Mouse (Mus musculus): ENCODE data around the gene Hmgb1. TPM values are rescaled to one million over a fixed set of nuclear protein-coding genes. Genes with fewer than 3 reads are reported as not detected.

The Hmgb1 gene
- polyA plus RNA-seq, 1 experiment from 2014 or later = 2,416 TPM

GRCm38 (mm10) chr5:149215540-149215939 lies 31.3 kb upstream of the Hmgb1 start:
- Histone ChIP-seq H3K36me3 (ENCODE audit: control insufficient read depth, insufficient read depth, low read length) (peaks cover 17% of the 10 kb centered on the region; the same call in 1 of the 2 replicates), H3K9me3 (ENCODE audit: control insufficient read depth, low read length) (no peaks in the 10 kb centered on the region), H3K4me2 (ENCODE audit: low read depth, severe bottlenecking) (no peak overlapping the region), H3K27me3 (ENCODE audit: control insufficient read depth, insufficient read depth, low read length) (no peaks in the 10 kb centered on the region), H3K27ac (replicated peaks; ENCODE audit: low read depth, low read length) (no peak overlapping the region), H3K4me3 (ENCODE audit: low read depth, low read length) (no peak overlapping the region), H3K9ac (ENCODE audit: low read length) (no peak overlapping the region), H3K4me1 (ENCODE audit: control insufficient read depth, insufficient read depth, low read length) (no peaks in the 10 kb centered on the region)
- ATAC-seq (ENCODE audit: insufficient number of reproducible peaks, low FRiP score, low TSS enrichment, low read depth) (no peak), DNase-seq (ENCODE audit: low spot score) (no peak)
- 99% methylated on average over 7 of the region's 7 CpGs for WGBS

DNA sequence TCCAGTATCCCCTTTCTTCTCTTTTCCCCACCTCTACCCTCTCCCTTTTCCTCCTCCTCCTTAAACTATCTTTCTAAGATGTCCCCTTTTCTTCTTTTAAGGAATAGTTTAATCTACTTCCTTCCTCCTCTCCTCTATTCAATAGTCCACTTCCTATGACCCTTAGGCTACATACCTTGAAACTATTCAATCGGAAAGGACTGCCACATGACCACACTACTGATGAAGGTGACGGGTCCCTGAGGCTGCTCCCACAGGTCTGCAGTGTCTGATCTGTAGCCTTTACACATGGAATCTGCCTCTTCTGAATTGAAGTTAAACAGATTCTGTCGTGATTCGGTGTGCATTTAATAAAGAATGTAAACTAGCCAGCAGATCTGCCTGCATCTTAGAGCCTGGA lies 28.5 kb upstream of the Hmgb1 start:
- WGBS = 92% methylated on average over 4 of the region's 4 CpGs
- H3K9me3 ChIP-seq (ENCODE audit: control insufficient read depth, low read length) = no peaks in the 10 kb centered on the region
- no peaks in the 10 kb centered on the region for H3K4me1 ChIP-seq (ENCODE audit: control insufficient read depth, insufficient read depth, low read length)
- no peak overlapping the region for H3K4me3 ChIP-seq (ENCODE audit: low read depth, low read length)
- H3K27ac ChIP-seq (replicated peaks; ENCODE audit: low read depth, low read length) = no peak overlapping the region
- H3K9ac ChIP-seq (ENCODE audit: low read length) = no peak overlapping the region
- H3K27me3 ChIP-seq (ENCODE audit: control insufficient read depth, insufficient read depth, low read length) = no peaks in the 10 kb centered on the region
- peaks cover 23% of the 10 kb centered on the region; the same call in 1 of the 2 replicates for H3K36me3 ChIP-seq (ENCODE audit: control insufficient read depth, insufficient read depth, low read length)
- ATAC-seq (ENCODE audit: insufficient number of reproducible peaks, low FRiP score, low TSS enrichment, low read depth) (no peak), DNase-seq (ENCODE audit: low spot score) (no peak)
- no peak overlapping the region for H3K4me2 ChIP-seq (ENCODE audit: low read depth, severe bottlenecking)

DNA sequence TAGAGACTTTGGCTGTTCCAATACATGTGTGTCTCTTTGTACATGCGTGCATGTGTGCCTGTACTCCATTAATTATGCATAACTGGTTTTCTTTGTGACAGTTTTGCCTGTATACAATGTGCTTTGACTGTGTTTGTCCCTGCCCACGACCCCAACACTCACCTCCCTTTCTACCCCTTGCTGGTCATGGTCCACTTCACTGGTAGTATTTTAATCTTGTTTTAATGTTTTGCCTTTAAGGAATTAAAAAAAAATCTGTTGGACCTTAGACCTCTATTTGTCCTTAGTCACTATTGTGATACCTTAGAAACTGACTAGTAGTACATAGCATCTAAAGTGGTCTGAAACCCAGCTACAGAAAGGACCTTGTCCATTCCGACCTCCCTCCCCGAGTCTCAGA lies 26.8 kb upstream of the Hmgb1 start:
- WGBS = 95% methylated on average over 4 of the region's 4 CpGs
- H3K36me3 ChIP-seq (ENCODE audit: control insufficient read depth, insufficient read depth, low read length) = peaks cover 23% of the 10 kb centered on the region; the same call in 1 of the 2 replicates
- ATAC-seq (ENCODE audit: insufficient number of reproducible peaks, low FRiP score, low TSS enrichment, low read depth) = no peak

GRCm38 (mm10) chr5:149209328-149209727 lies 25.0 kb upstream of the Hmgb1 start:
- H3K9ac ChIP-seq (ENCODE audit: low read length) = no peak overlapping the region
- H3K36me3 ChIP-seq (ENCODE audit: control insufficient read depth, insufficient read depth, low read length) = peaks cover 36% of the 10 kb centered on the region
- H3K4me3 ChIP-seq (ENCODE audit: low read depth, low read length) = no peak overlapping the region
- WGBS = 85% methylated on average over 8 of the region's 8 CpGs
- H3K4me2 ChIP-seq (ENCODE audit: low read depth, severe bottlenecking) = no peak overlapping the region
- DNase-seq (ENCODE audit: low spot score) = no peak
- ATAC-seq (ENCODE audit: insufficient number of reproducible peaks, low FRiP score, low TSS enrichment, low read depth) = no peak
- no peaks in the 10 kb centered on the region for H3K4me1 ChIP-seq (ENCODE audit: control insufficient read depth, insufficient read depth, low read length)
- no peaks in the 10 kb centered on the region for H3K9me3 ChIP-seq (ENCODE audit: control insufficient read depth, low read length)
- no peaks in the 10 kb centered on the region for H3K27me3 ChIP-seq (ENCODE audit: control insufficient read depth, insufficient read depth, low read length)
- H3K27ac ChIP-seq (replicated peaks; ENCODE audit: low read depth, low read length) = no peak overlapping the region

More for the DNA sequence above, 26.8 kb upstream of the Hmgb1 start:
- no peaks in the 10 kb centered on the region for H3K4me1 ChIP-seq (ENCODE audit: control insufficient read depth, insufficient read depth, low read length)
- no peak overlapping the region for H3K4me3 ChIP-seq (ENCODE audit: low read depth, low read length)
- no peak for DNase-seq (ENCODE audit: low spot score)
- H3K9ac ChIP-seq (ENCODE audit: low read length) = no peak overlapping the region
- no peaks in the 10 kb centered on the region for H3K9me3 ChIP-seq (ENCODE audit: control insufficient read depth, low read length)
- no peak overlapping the region for H3K27ac ChIP-seq (replicated peaks; ENCODE audit: low read depth, low read length)
- no peak overlapping the region for H3K4me2 ChIP-seq (ENCODE audit: low read depth, severe bottlenecking)
- H3K27me3 ChIP-seq (ENCODE audit: control insufficient read depth, insufficient read depth, low read length) = no peaks in the 10 kb centered on the region

- no peak for DNase-seq (ENCODE audit: low spot score)
- Histone ChIP-seq H3K4me3 (ENCODE audit: low read depth, low read length) (no peak overlapping the region), H3K9ac (ENCODE audit: low read length) (no peak overlapping the region), H3K4me2 (ENCODE audit: low read depth, severe bottlenecking) (no peak overlapping the region), H3K9me3 (ENCODE audit: control insufficient read depth, low read length) (no peaks in the 10 kb centered on the region), H3K27me3 (ENCODE audit: control insufficient read depth, insufficient read depth, low read length) (no peaks in the 10 kb centered on the region), H3K27ac (replicated peaks; ENCODE audit: low read depth, low read length) (no peak overlapping the region), H3K36me3 (ENCODE audit: control insufficient read depth, insufficient read depth, low read length) (peaks cover 36% of the 10 kb centered on the region), H3K4me1 (ENCODE audit: control insufficient read depth, insufficient read depth, low read length) (no peaks in the 10 kb centered on the region)
- 93% methylated on average over 7 of the region's 7 CpGs for WGBS
- no peak for ATAC-seq (ENCODE audit: insufficient number of reproducible peaks, low FRiP score, low TSS enrichment, low read depth)
Measured at GRCm38 (mm10) chr5:149208776-149209175, 24.5 kb upstream of the Hmgb1 start.

GRCm38 (mm10) chr5:149207661-149208060 lies 23.4 kb upstream of the Hmgb1 start:
- Histone ChIP-seq H3K4me3 (ENCODE audit: low read depth, low read length) (no peak overlapping the region), H3K27me3 (ENCODE audit: control insufficient read depth, insufficient read depth, low read length) (no peaks in the 10 kb centered on the region), H3K36me3 (ENCODE audit: control insufficient read depth, insufficient read depth, low read length) (peaks cover 37% of the 10 kb centered on the region), H3K9me3 (ENCODE audit: control insufficient read depth, low read length) (no peaks in the 10 kb centered on the region), H3K27ac (replicated peaks; ENCODE audit: low read depth, low read length) (no peak overlapping the region), H3K4me2 (ENCODE audit: low read depth, severe bottlenecking) (no peak overlapping the region), H3K9ac (ENCODE audit: low read length) (no peak overlapping the region), H3K4me1 (ENCODE audit: control insufficient read depth, insufficient read depth, low read length) (no peaks in the 10 kb centered on the region)
- ATAC-seq (ENCODE audit: insufficient number of reproducible peaks, low FRiP score, low TSS enrichment, low read depth) = no peak
- whole genome bisulfite sequencing = 91% methylated on average over 6 of the region's 6 CpGs
- no peak for DNase-seq (ENCODE audit: low spot score)

DNA sequence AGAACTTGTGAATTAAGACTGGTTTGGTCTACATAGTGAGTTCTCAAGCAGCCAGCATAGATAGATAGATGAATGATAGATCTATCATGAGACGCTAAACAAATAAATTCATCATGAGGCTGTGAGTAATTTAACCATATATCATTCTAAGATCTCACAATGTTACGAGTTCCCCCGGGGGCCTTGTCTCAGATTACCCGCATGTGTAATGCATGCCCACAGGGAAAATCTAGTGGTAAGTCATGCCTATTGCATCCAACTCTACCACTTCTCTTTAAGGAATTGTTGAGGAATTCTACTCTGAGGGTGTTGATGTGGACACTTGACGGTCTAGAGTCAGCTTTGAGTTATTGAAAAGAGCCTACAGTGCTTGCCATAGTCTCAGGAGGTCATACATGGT lies 22.0 kb upstream of the Hmgb1 start:
- no peak overlapping the region for H3K27ac ChIP-seq (replicated peaks; ENCODE audit: low read depth, low read length)
- H3K9me3 ChIP-seq (ENCODE audit: control insufficient read depth, low read length) = no peaks in the 10 kb centered on the region
- 88% methylated on average over 5 of the region's 5 CpGs for WGBS
- H3K27me3 ChIP-seq (ENCODE audit: control insufficient read depth, insufficient read depth, low read length) = no peaks in the 10 kb centered on the region
- ATAC-seq (ENCODE audit: insufficient number of reproducible peaks, low FRiP score, low TSS enrichment, low read depth) (no peak), DNase-seq (ENCODE audit: low spot score) (no peak)
- H3K4me2 ChIP-seq (ENCODE audit: low read depth, severe bottlenecking) = no peak overlapping the region
- no peak overlapping the region for H3K9ac ChIP-seq (ENCODE audit: low read length)
- no peaks in the 10 kb centered on the region for H3K4me1 ChIP-seq (ENCODE audit: control insufficient read depth, insufficient read depth, low read length)
- H3K4me3 ChIP-seq (ENCODE audit: low read depth, low read length) = no peak overlapping the region
- peaks cover 38% of the 10 kb centered on the region for H3K36me3 ChIP-seq (ENCODE audit: control insufficient read depth, insufficient read depth, low read length)

DNA sequence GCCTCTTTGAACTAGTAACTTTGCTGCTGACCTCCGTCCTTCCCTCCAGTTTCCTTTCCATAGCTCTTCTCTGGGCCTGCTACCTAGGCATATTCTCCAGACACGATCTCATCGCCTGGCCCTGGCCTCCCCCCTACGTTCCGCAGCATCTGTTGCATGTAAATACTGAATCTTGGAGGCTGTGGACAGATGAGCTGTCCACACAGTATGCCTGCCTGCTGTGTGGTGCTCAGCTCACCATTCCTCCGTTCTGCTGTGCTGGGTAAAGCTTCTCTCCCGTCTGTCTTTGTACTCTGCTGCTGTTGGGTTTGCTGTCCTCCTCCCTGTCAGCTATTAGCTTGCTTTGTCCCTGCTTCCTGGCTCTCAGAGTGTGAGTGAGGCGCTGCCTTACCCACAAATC lies 21.0 kb upstream of the Hmgb1 start:
- no peaks in the 10 kb centered on the region for H3K27me3 ChIP-seq (ENCODE audit: control insufficient read depth, insufficient read depth, low read length)
- no peaks in the 10 kb centered on the region for H3K9me3 ChIP-seq (ENCODE audit: control insufficient read depth, low read length)
- WGBS = 84% methylated on average over 8 of the region's 8 CpGs
- no peak overlapping the region for H3K4me3 ChIP-seq (ENCODE audit: low read depth, low read length)
- H3K27ac ChIP-seq (replicated peaks; ENCODE audit: low read depth, low read length) = no peak overlapping the region
- H3K4me1 ChIP-seq (ENCODE audit: control insufficient read depth, insufficient read depth, low read length) = no peaks in the 10 kb centered on the region
- no peak overlapping the region for H3K9ac ChIP-seq (ENCODE audit: low read length)
- no peak for DNase-seq (ENCODE audit: low spot score)
- H3K4me2 ChIP-seq (ENCODE audit: low read depth, severe bottlenecking) = no peak overlapping the region
- ATAC-seq (ENCODE audit: insufficient number of reproducible peaks, low FRiP score, low TSS enrichment, low read depth) = no peak
- H3K36me3 ChIP-seq (ENCODE audit: control insufficient read depth, insufficient read depth, low read length) = peaks cover 35% of the 10 kb centered on the region

DNA sequence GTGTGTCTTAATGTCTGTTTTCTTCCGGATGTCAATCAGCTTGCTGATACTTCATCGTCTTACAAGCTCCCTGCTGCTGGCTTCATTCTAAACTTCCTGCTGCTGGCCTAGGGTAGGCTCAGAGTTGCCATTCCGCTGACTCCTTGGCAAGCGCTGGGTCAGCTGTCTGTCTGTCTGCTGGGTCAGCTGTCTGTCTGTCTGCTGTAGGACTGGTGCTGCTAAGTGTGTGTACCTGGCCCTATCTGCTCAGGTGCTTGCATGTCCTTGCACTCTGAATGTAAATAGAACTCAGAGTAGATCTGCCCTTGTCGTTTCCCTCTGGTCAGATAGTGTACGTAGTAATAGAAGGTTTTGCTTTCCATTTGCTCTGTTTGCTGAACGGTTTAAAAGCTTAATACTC lies 20.5 kb upstream of the Hmgb1 start:
- no peak for DNase-seq (ENCODE audit: low spot score)
- H3K4me1 ChIP-seq (ENCODE audit: control insufficient read depth, insufficient read depth, low read length) = no peaks in the 10 kb centered on the region
- no peak overlapping the region for H3K4me3 ChIP-seq (ENCODE audit: low read depth, low read length)
- H3K36me3 ChIP-seq (ENCODE audit: control insufficient read depth, insufficient read depth, low read length) = peaks cover 34% of the 10 kb centered on the region
- H3K9ac ChIP-seq (ENCODE audit: low read length) = no peak overlapping the region
- H3K9me3 ChIP-seq (ENCODE audit: control insufficient read depth, low read length) = no peaks in the 10 kb centered on the region
- ATAC-seq (ENCODE audit: insufficient number of reproducible peaks, low FRiP score, low TSS enrichment, low read depth) = no peak
- H3K27me3 ChIP-seq (ENCODE audit: control insufficient read depth, insufficient read depth, low read length) = no peaks in the 10 kb centered on the region
- no peak overlapping the region for H3K27ac ChIP-seq (replicated peaks; ENCODE audit: low read depth, low read length)
- H3K4me2 ChIP-seq (ENCODE audit: low read depth, severe bottlenecking) = no peak overlapping the region
- WGBS = 93% methylated on average over 7 of the region's 7 CpGs

Data from limb, embryonic 11.5 days (tissue).